Mouse (Mus musculus): Measurements from ENCODE around the gene Mast2.

Gene Mast2

DNA sequence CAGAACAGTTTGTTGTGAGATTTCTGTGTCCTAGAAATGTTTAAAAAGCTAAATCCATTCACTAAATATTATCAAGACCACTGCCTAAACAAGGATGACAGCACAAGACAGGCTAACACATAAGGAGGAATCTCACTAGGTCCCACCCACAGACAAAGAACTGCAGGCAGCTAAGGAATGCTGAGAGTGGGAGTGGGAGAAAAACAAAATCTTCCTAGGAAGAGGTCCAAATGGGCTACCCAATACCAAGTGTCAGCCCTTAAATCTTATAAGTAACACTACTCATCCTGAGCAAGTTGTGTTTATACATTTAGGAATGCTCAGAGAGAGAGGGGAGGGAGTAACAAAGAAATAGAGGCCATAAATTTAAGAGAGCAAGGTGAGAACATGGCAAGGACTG lies 52.6 kb downstream of the Mast2 start:
- no peak for DNase-seq (ENCODE audit: low spot score in 2 of 2)

DNA sequence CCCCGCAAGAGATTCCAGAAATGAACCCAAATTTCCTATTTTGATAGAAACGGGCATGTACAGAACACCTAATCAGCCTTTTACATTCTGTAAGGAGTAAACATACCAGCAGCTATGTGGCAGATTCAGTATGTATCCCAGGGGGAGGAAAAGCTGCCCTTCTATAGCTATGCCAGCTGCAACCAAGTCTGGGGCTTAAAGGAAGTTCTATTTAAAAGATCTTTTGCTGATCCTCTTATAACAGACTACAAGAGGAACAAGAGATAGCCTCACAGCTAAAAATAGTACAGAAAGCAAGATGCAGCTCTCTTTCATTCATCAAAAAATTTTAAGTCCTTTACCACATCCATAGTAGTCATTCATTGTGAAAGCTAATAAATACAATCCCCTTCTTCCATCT lies 57.3 kb downstream of the Mast2 start:
- DNase-seq (ENCODE audit: low spot score in 2 of 2): no peak

DNA sequence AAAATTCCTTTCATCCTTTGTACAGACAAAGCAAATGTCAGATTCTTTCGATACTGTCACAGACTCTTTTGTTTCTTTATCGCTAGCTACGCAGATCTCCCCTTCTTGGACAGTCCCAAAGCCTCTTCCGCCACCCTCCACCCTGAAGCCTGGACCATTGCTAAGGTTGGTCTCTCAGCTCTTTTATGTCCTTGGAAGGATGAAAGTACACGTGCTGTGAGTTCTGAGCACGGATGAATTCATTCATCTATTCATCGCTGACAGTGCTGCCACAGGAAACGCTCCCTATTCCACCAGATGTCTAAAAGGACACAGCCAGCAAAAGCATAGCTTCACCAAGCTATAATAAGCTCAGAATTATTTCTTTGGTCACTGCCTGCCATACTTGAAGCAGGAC lies 58.0 kb downstream of the Mast2 start:
- DNase-seq (ENCODE audit: low spot score in 2 of 2): no peak

DNA sequence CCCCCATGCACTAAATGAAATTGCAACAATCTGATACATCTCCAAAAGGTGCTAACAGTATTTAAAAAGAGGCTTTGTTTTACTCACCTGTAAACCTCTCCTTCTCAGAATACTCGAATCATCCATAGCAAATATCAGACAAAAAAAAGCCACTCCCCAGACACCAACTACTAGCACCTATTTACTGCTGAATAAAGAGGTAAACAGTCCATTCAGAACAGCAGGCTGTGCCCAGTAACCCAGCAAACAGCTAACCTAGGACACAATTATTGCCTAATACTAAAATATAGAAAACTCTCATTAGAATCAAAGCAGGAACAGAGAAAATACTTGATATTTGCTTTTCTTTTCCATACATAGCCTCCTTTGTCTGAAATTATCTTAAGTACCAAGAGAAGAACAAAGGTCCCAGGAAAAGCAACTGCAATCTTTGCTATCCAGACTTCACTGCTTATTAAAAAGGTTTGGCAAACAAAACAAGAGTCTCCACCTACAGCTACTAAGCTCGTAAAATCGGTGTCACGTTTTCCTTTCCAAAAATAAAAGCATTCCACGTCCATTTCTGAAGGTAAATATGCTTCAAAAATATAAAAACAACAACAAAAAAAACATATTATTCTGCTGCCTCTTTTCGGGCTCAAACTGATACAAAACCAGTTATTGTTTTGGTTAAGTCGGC lies 58.6 kb downstream of the Mast2 start:
- no peak for DNase-seq (ENCODE audit: low spot score in 2 of 2)

DNA sequence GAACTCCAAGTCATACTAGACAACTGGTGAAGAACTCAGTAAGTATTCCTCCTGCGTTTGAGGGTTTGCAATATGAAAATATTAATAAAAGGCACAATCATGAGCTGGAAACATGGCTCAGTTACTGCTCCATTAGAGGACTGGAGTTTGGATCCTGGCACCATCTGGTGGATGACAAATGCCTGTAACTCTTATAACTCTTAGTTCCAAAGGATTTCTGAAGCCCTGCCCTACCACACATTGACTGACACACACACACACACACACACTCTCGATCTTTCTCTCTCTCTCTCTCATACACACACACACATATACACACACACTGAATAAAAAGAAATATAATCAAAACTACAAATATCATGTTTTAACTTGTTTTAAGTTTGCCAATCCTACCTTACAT lies 60.1 kb downstream of the Mast2 start:
- DNase-seq (ENCODE audit: low spot score in 2 of 2): no peak

DNA sequence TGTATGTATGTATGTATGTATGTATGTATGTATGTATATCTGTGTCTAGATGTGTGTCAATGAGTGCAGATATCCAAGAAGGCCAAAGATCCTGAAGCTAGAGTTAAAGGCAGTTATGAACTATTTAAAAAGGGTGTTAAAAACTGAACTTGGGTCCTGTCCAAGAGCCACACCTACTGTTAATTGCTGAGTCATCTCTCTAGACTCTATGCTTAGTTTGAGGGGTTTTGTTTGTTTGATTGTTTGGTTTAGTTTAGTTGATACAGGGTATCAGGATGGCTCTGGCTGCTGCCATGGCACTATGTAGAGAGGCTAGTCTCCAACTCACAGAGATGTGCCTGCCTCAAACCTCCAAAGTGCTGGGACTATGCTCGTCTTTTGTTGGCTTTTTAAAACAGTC lies 61.3 kb downstream of the Mast2 start:
- DNase-seq (ENCODE audit: low spot score in 2 of 2): no peak

DNA sequence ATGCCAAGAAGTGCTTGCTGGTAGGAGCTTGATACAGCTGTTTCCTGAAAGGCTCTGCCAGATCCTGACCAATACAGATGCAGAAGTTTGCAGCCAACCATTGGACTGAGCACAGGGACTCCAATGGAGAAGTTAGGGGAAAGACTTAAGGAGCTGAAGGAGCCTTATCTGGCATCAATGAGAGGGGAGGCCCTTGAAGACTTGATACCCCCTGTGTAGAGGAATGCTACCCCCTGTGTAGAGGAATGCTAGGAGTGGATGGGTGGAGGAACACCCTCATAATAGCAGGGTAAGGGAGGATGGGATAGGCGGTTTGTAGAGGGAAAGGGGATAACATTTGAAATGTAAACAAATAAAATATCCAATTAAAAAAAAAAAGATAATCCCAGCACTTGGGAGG lies 65.9 kb downstream of the Mast2 start:
- DNase-seq (ENCODE audit: low spot score in 2 of 2): no peak

DNA sequence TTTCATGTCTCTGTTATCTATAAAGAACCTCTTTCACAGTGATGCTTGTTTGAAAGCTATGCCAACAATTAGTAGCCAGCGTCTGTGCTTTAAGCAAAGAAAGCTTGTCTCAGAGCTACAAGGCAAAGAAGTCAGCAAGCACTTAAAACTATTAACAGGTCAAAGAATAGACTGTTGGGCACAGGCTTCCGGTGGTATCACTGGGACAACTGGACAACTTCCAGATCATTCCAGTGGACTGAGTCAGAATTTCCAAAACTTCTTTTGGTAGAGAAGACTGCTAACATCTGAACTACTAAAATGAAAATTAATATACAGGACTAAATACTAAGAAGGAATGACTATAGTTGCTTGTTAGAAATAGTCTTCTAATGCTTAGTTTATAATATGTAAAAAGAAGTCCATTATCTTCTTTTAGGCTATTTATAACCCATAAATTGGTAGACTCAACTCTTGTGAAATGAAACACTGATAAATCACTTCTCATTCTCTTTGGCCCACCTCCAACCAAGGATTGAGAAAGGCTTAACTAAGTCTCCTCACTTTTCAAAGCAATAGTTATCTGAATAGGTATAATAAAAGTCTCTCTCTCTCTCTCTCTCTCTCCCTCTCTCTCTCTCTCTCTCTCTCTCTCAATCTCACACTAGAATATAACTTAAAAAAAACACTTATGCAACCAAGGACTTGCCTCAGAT lies 85.9 kb downstream of the Mast2 start:
- DNase-seq (ENCODE audit: low spot score in 2 of 2): no peak

DNA sequence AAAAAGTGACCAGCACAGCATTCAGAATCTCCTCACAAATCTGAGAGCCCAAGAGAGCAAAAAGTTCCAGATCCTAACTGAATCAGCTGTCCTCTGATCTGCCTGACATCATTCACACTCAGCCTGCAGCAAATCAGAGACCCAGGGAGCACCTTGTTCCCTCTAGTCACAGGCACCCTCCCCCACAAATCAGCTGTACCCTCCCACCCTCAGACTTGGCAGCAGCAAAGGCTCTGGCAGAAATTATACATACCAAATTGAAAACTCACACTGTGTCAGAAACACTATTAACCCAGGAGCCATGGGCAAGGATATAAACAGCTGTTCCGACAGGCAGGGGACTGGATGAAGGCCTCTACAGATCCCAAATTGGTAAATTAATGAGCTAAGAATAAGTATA lies 92.3 kb downstream of the Mast2 start:
- peak; percentile 16 to 45 for DNase-seq (ENCODE audit: low spot score in 2 of 2)

DNA sequence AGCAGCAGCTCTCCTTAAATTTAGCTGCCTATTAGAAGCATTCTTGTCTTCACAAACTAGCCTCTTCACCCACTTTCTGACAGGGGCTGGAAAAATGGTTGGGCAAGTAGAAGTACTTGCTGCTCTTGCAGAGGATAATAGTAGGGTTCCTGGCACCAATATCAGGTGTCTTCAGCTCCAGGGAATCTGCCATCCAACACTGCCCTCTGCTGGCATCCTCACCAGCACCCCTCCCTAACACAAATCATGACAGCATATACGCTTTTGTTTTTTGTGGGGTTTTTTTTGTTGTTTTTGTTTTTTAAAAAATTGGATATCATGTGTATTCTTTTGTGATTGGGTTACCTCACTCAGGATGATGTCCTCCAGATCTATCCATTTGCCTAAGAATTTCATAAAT lies 105.9 kb downstream of the Mast2 start:
- no peak for DNase-seq (ENCODE audit: low spot score in 2 of 2)

DNA sequence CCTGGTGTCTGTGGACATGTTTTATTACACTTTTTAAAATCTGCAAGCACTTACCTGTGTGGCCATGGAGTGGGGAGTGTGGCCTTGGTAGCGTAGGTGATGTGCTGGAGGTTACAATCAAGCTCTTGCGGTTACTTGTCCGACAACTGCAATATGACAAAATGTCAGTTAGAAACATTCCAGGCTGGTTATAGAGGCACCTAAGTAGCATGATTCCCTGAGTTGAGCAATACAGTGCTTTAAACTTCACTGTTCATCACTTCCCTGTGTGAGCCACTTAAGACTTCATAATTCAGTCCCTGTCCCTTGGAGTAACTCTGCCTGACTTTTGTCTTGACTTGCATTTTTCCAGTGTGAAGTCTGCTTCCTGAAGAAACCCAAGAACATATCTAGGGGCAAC lies 111.1 kb downstream of the Mast2 start:
- DNase-seq (ENCODE audit: low spot score in 2 of 2): no peak

DNA sequence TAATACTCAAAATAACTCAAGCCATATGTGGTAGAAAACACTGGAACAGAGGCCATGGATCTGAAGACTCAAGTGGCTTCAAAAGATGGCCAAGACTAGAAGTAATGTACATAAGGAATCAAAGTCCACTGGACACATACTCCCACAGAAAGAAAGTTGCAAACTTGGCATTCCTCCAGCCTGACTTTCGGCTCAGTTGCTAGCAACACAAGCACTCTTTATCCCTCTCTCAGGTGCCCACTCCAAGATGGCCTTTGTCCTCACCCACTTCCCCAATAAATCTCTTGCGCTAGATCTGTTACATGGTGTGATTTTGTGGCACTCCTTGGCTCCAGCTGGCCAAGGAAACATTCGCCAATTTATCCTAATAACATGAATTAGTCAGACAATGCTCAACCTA lies 111.5 kb downstream of the Mast2 start:
- DNase-seq (ENCODE audit: low spot score in 2 of 2): no peak

DNA sequence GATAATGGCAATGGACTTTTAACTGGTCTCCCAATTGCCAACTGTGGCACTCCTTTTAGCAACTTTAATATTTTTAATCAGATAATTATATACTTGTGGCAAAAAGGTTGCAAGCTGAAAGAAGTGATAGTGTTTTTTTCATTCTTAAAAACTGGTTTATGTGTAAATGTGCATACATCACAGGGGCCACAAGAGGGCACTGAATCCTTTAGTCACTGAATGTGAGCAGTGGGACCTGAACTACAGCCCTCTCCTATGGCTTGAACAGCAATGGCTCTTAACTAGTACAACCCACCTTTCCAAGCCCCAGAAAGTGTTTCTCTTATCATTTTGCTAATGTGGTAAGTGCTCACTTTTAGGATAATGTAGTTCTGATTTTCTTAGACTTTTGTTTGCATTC lies 121.9 kb downstream of the Mast2 start:
- DNase-seq (ENCODE audit: low spot score in 2 of 2): peak; percentile 43 to 53

DNA sequence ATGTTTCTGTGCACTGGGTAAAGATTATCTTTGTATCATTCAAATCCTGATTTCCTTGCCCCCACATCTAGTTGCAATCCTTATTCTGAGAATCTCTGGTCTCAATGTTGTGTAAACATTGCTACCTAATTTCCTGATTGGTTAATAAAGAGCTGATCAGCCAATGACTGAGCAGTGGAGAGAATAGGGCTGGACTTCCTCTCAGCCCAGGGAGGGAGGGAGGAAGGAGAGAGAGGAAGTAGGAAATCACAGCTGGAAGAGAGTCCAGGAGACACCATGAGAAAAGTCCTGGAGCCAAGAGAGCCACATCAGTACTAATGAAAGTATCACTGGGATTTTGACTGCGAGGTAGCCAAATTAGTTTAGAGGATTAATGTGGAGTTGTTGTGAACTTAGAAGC lies 127.7 kb downstream of the Mast2 start:
- no peak for DNase-seq (ENCODE audit: low spot score in 2 of 2)

DNA sequence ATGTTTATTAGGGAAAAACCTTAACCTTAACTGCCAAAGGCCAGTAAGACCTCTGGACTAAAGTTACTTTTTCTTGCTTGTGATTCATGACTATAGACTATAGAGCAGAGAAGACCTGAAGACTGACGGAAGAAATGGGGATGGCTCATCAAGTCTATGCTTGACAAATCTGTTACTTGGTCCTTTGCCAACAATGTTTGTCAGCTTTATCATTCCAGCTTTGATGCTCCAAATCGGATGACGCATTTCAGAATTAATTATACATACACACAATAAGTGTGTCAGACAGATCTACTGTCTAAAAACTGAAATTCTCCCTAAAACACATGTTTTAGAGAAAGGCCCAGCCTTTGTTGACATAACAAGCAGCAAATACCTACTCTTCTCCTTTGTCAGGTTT lies 134.7 kb downstream of the Mast2 start:
- no peak for DNase-seq (ENCODE audit: low spot score in 2 of 2)

DNA sequence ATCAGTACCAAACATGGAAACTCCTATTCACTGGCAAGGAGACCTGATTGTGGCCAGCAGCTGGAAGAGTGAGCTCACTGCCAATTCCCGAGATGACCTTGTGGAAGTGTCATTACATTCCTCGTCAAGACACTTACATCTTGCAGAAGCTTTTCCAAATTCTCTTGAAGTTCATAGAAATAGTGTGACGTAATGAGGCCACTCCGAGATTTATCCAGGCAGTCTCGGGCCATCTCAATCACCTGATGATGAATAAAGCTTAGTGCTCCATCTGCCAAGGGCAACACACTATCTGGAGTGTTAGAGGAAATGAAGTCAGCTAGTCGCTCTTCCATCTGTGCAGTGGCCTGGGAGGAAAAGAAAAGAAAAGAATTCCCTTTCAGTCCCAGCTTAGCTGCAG lies 141.9 kb downstream of the Mast2 start:
- DNase-seq (ENCODE audit: low spot score in 2 of 2): no peak

DNA sequence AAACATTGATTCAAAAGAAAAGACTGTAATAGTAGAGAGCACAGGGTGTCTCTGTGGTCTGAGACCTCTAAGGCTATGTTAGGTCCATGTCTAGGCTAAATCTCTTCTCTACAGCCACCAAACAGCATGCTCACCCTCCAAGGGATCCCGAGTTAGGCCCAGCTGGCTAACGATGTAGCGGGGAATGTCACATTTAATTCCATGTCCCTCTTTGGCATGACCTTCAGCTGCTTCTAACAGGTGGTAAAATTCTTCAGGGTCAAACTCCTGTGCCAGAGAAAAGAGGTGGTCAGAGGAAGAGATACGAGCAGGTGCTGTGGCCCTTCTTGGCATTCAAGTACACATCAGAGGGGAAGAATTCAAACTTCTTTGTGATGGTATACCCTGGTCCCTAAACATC lies 146.4 kb downstream of the Mast2 start:
- no peak for DNase-seq (ENCODE audit: low spot score in 2 of 2)

DNA sequence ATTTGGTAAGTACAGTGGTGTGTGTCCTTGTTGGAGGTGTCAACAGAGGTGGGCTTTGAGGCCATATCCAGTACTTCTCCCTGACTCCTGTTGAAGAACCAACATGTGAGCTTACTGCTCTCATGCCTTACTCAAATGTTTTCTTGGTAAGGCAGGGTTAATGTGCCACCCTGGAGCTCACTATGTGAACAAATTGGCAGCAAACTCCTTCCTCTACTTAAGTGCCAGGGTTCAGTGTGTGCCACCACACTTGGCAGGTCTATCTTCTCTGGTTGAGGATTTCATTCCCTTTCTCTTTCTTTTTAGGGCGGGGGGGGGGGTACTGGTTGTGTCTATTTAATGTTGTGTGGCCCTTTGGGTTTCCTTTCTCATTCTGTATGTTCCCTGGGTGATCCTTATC lies 159.4 kb downstream of the Mast2 start:
- no peak for DNase-seq (ENCODE audit: low spot score in 2 of 2)

DNA sequence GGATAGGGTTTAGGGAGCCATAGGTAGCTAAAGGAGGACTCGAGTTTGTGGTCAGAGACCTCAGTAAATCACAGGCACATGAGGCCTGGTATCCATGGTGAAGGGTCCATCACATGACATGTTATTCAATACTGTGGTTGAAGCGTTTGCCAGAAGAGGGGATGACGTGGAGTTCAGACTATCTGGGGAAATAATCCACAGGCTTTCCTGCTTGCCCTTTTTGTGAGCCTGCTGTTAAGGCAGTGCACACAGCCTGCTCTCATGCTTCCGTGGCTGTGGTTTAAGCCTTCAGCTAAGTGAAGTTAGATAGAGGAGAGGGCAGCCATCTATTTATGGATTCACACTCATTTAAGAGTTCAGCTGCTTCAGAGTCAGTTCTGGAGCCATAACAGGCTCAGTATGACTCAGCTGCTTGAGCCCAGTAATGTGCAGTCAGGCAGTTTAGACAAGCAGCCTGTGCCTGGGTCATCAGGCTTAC lies 163.1 kb downstream of the Mast2 start:
- peak in 1 of 2 experiments; percentile 18 for DNase-seq (ENCODE audit: low spot score in 2 of 2)

DNA sequence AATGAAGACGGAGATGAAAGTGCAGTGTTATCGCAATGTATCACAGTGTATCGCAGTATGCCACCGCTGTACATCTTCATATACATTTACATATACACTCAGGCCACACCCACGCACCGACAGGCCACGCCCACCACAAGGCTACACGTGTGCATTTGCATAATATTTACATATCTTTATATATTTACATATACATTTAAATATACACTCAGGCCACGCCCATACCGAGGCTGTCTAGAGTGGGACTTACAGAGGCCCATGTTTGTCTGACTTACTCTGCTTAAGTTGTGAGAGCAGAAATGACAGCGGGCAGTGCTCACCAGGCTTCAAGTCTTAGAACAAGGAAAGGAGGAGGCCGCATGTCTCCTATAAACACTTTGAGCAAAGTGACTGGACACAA lies 170.7 kb downstream of the Mast2 start:
- no peak for DNase-seq (ENCODE audit: low spot score in 2 of 2)

DNA sequence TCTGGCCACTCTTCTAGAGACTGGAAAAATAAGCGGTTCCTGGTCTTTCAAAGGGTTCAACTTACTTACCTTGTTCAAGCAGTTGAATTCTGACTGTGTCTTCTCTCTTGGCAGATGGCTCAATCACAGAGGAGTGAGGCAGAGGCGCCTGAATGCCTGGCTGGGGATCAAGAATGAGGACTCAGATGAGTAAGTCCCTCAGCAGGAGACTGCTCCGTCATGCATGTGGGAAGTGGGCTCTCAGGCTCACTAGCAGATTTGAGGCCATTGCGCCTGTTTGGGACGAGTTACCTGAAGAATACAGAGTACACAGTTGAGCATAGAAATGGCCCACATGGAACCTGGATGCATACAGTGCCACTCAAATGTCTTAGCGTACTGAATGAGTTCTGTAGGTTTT lies 172.4 kb downstream of the Mast2 start:
- DNase-seq (ENCODE audit: low spot score in 2 of 2): no peak

DNA sequence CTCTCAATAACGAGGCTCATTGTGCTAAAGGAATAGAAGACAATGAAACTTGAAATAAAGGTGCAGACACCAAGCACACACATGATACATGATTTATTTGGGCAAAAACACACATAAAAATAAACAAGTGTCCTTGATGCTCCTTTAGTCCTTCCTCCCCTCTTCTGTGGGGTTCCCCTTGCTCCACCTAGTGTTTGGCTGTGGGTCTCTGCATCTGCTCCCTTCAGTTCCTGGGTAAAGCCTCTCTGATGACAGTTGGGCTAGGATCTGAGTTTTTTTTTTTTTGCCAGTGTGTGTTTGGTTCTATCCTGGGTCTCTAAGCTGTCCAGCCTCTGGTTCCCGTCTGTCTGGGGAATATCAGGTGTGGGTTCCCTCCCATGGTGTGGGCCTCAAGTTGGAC lies 181.8 kb downstream of the Mast2 start:
- no peak for DNase-seq (ENCODE audit: low spot score in 2 of 2)

DNA sequence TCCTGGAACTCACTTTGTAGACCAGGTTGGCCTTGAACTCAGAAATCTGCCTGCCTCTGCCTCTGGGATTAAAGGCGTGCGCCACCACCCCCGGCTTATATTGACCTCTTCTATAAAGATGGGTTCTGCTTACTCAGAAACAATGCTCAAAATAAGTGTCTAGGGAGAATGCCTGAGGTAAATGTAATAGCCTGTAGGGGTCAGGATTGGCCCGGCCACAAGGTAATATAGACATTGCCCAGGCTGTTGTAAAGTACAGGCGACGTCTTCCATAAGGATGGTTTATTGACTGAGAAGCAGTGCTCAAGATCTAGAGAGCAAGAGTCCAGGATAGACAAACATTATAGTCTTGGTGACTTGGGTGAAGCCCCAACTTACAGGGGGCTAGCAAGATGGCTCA lies 195.8 kb downstream of the Mast2 start:
- DNase-seq (ENCODE audit: low spot score in 2 of 2): no peak
